Comparison of ENCODE assay signal across 26 mouse cellular contexts in the genomic region with DNA sequence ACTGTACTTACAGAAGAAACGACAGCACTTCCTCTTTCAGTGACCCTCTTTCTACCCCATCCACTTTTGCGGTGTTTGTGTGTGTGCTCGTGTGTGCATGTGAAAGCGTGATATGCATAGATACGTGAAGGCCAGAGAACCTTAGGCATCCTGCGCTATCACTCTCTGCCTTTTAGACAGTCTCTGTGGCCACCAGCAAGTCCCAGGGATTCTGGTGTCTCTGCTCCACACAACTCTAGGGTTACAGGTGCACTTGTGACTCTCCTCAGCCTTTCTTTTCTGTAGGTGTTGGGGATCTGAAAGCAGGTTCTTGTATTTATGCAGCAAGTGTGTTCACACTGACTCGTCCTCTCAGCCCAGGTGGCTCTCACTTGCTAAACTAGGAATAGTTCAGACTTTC. TPM values are rescaled to one million over a fixed set of nuclear protein-coding genes. Genes with fewer than 3 reads are reported as not detected.
DNase-seq lines count a peak whose midpoint lies in the region; ATAC-seq lines count a peak whose summit lies in the region.
"Had no signal": no experiment of that assay in that cellular context is flagged by ENCODE, and none has a peak within 500 bp of the region (broad histone marks: within the 10 kb centered on the region; RNA-seq: fewer than 3 reads in every experiment).

No protein-coding gene starts in this region.

- WGBS in midbrain, embryonic 11.5 days, result 93% methylated on average over 7 of the region's 7 CpGs
- 95% methylated on average over 7 of the region's 7 CpGs for WGBS in midbrain, embryonic 16.5 days
- WGBS in hindbrain, embryonic 11.5 days, result 96% methylated on average over 7 of the region's 7 CpGs

- peaks cover 49% of the 10 kb centered on the region for H3K36me3 ChIP-seq in megakaryocyte, embryonic 14.5 days (replicated peaks; ENCODE audit: low read length)
- peaks cover 20% of the 10 kb centered on the region for H3K36me3 ChIP-seq in midbrain, embryonic 11.5 days (ENCODE audit: control insufficient read depth, insufficient read depth, low read length)
- H3K36me3 ChIP-seq in midbrain, embryonic 16.5 days (ENCODE audit: control insufficient read depth, insufficient read depth, low read length), result no peaks in the 10 kb centered on the region
- peaks cover 9% of the 10 kb centered on the region for H3K36me3 ChIP-seq in hindbrain, embryonic 11.5 days (ENCODE audit: control insufficient read depth, insufficient read depth, low read length)

- no peak overlapping the region for H3K27ac ChIP-seq in midbrain, embryonic 11.5 days (ENCODE audit: low read depth, low read length)
- no peak overlapping the region for H3K27ac ChIP-seq in midbrain, embryonic 16.5 days (ENCODE audit: low read length)
- no peak overlapping the region for H3K27ac ChIP-seq in hindbrain, embryonic 11.5 days (ENCODE audit: low read depth, low read length)

- no peak overlapping the region for H3K9ac ChIP-seq in midbrain, embryonic 11.5 days (ENCODE audit: low read length)
- H3K9ac ChIP-seq in midbrain, embryonic 16.5 days (ENCODE audit: low read depth, low read length), result no peak overlapping the region
- no peak overlapping the region for H3K9ac ChIP-seq in hindbrain, embryonic 11.5 days (ENCODE audit: low read depth, low read length)

- peak; percentile 72 for DNase-seq in heart, adult 11 months
- DNase-seq in heart, adult 8-10 months (ENCODE audit: low spot score), result no peak
- peak; percentile 57 for DNase-seq in midbrain, embryonic 11.5 days (ENCODE audit: low spot score, missing footprints)
- DNase-seq in A20 (ENCODE audit: low read depth, low spot score), result peak; percentile 62
- DNase-seq in hindbrain, embryonic 11.5 days (ENCODE audit: low spot score), result no peak
- DNase-seq: adrenal gland, adult 2 months; adrenal gland, adult 8-10 months; adrenal gland, postnatal 10 days; adrenal gland, postnatal 14 days; adrenal gland, postnatal 25 days; adrenal gland, postnatal 36 days; B cell, adult 2 months; cerebellum, adult 11 months; cerebellum, adult 11-12 months; cerebellum, adult 18-20 months had no signal

- H3K4me3 ChIP-seq in megakaryocyte, embryonic 14.5 days (replicated peaks), result peak overlapping the region; percentile 23
- H3K4me3 ChIP-seq in midbrain, embryonic 11.5 days (ENCODE audit: low read depth, low read length), result no peak overlapping the region
- no peak overlapping the region for H3K4me3 ChIP-seq in midbrain, embryonic 16.5 days (ENCODE audit: low read depth, low read length)
- no peak overlapping the region for H3K4me3 ChIP-seq in hindbrain, embryonic 11.5 days (ENCODE audit: low read depth, low read length)

- ATAC-seq in megakaryocyte, adult 5-6 weeks (ENCODE audit: poor library complexity, severe bottlenecking), result no peak
- no peak for ATAC-seq in midbrain, embryonic 11.5 days (ENCODE audit: low FRiP score)
- no peak for ATAC-seq in midbrain, embryonic 16.5 days
- ATAC-seq in hindbrain, embryonic 11.5 days (ENCODE audit: low FRiP score), result no peak
- ATAC-seq: activated CD4-positive, CD25-positive, alpha-beta regulatory T cell, adult 4 months; CD4-positive, CD25-positive, alpha-beta regulatory T cell, adult 4 months; Patski had no signal

- H3K4me2 ChIP-seq in midbrain, embryonic 11.5 days, result no peak overlapping the region
- H3K4me2 ChIP-seq in midbrain, embryonic 16.5 days (ENCODE audit: low read length), result no peak overlapping the region
- H3K4me2 ChIP-seq in hindbrain, embryonic 11.5 days (replicated peaks; ENCODE audit: low read depth, low read length), result no peak overlapping the region

- no peaks in the 10 kb centered on the region for H3K27me3 ChIP-seq in megakaryocyte, embryonic 14.5 days (replicated peaks)
- no peaks in the 10 kb centered on the region for H3K27me3 ChIP-seq in midbrain, embryonic 11.5 days (ENCODE audit: control insufficient read depth, insufficient read depth, low read length)
- no peaks in the 10 kb centered on the region for H3K27me3 ChIP-seq in midbrain, embryonic 16.5 days (ENCODE audit: control insufficient read depth, insufficient read depth, low read depth, low read length)
- H3K27me3 ChIP-seq in hindbrain, embryonic 11.5 days (ENCODE audit: control insufficient read depth, insufficient read depth, low read length), result no peaks in the 10 kb centered on the region
- H3K27me3 ChIP-seq: CH12.LX, Patski had no signal

- peaks cover 3% of the 10 kb centered on the region; the same call in 1 of the 2 replicates for H3K9me3 ChIP-seq in megakaryocyte, embryonic 14.5 days
- H3K9me3 ChIP-seq in midbrain, embryonic 11.5 days (ENCODE audit: control insufficient read depth, low read length), result no peaks in the 10 kb centered on the region
- no peaks in the 10 kb centered on the region; the same call in 1 of the 2 replicates for H3K9me3 ChIP-seq in midbrain, embryonic 16.5 days (replicated peaks; ENCODE audit: control insufficient read depth, low read length, poor library complexity, severe bottlenecking)
- H3K9me3 ChIP-seq in hindbrain, embryonic 11.5 days (ENCODE audit: control insufficient read depth, low read length), result no peaks in the 10 kb centered on the region
- H3K9me3 ChIP-seq: G1E had no signal

- H3K4me1 ChIP-seq in megakaryocyte, embryonic 14.5 days, result peaks cover 49% of the 10 kb centered on the region
- H3K4me1 ChIP-seq in midbrain, embryonic 11.5 days (ENCODE audit: control insufficient read depth, insufficient read depth, low read length), result no peaks in the 10 kb centered on the region
- H3K4me1 ChIP-seq in midbrain, embryonic 16.5 days (ENCODE audit: control insufficient read depth, insufficient read depth, low read length), result no peaks in the 10 kb centered on the region
- H3K4me1 ChIP-seq in hindbrain, embryonic 11.5 days (replicated peaks; ENCODE audit: control insufficient read depth, insufficient read depth, low read length), result no peaks in the 10 kb centered on the region

RNA-seq across cellular contexts. Expression of gene Ckap2l, which starts 31.7 kb away (rescaled TPM):
- under 1 TPM; 0.19 to 0.78 (median 0.33) TPM for total RNA-seq in heart, adult 8-10 months (2022)
- 9.6 and 47.7 TPM in 2 replicates for polyA plus RNA-seq in megakaryocyte, embryonic 14.5 days (2012; ENCODE audit: insufficient read depth, low replicate concordance)
- total RNA-seq in megakaryocyte, adult 5-6 weeks (2015), result 87.4 and 94.5 TPM in 2 replicates
- total RNA-seq in megakaryocyte, adult 5-6 weeks (2017), result 63.0 and 74.2 TPM in 2 replicates
- polyA plus RNA-seq in midbrain, embryonic 11.5 days (2014; fragmentation: Nextera tagmentation; extraction: Ambion mirVana), result 92.0 and 96.9 TPM in 2 replicates
- polyA plus RNA-seq in midbrain, embryonic 16.5 days (2015; fragmentation: Nextera tagmentation; extraction: Ambion mirVana), result 6.5 and 7.9 TPM in 2 replicates
- polyA plus RNA-seq in hindbrain, embryonic 11.5 days (2014; fragmentation: Nextera tagmentation; extraction: Ambion mirVana), result 65.9 and 77.5 TPM in 2 replicates

RNA-seq across cellular contexts. Expression of gene Il1a, which starts 44.5 kb away (rescaled TPM):
- not detected for total RNA-seq in heart, adult 8-10 months (2022)
- 1.3 TPM in 1 of 2 replicates, not detected in the other for polyA plus RNA-seq in megakaryocyte, embryonic 14.5 days (2012; ENCODE audit: insufficient read depth, low replicate concordance)
- total RNA-seq in megakaryocyte, adult 5-6 weeks (2015), result not detected in 2 replicates
- 0.15 TPM in 1 of 2 replicates, not detected in the other for total RNA-seq in megakaryocyte, adult 5-6 weeks (2017)
- 0.30 TPM in 1 of 2 replicates, not detected in the other for polyA plus RNA-seq in midbrain, embryonic 11.5 days (2014; fragmentation: Nextera tagmentation; extraction: Ambion mirVana)
- polyA plus RNA-seq in midbrain, embryonic 16.5 days (2015; fragmentation: Nextera tagmentation; extraction: Ambion mirVana), result 0.21 and 0.25 TPM in 2 replicates
- polyA plus RNA-seq in hindbrain, embryonic 11.5 days (2014; fragmentation: Nextera tagmentation; extraction: Ambion mirVana), result 0.17 and 0.22 TPM in 2 replicates
- total RNA-seq: adrenal gland, adult 2 months; adrenal gland, adult 8-10 months; adrenal gland, postnatal 25 days; ES-E14; MEL had no signal
- polyA plus RNA-seq: adrenal gland, adult 2 months; C2C12; CD4-positive, CD25-positive, alpha-beta regulatory T cell, adult 4 months; G1E had no signal

Comparison
In these comparisons a context has a peak if more than half of its experiments do, and no peak if none do; other contexts are left out.
1. DNase-seq: peak in heart, adult 11 months (single experiment), midbrain, embryonic 11.5 days (single experiment) and A20 (single experiment); none in heart, adult 8-10 months (single experiment) and hindbrain, embryonic 11.5 days (single experiment).